Mouse (Mus musculus) testis, adult 2 months (tissue): ENCODE measurements around the gene Slc25a38. TPM values are rescaled to one million over a fixed set of nuclear protein-coding genes. Genes with fewer than 3 reads are reported as not detected.
A peak's percentile ranks its signal among the peaks of the same experiment; 100 is the strongest.

Source experiments
- H3K27ac ChIP-seq: fragments of 200-500 bp; 2 replicates; pipeline ENCODE4 v1.5.1; 2012; ENCODE audit warnings: low read depth, low read length; ENCODE audit not compliant: control insufficient read depth, insufficient read depth
- H3K27me3 ChIP-seq: fragments of 200-500 bp; 2 replicates; pipeline ENCODE4 v1.6.1; 2012; ENCODE audit warnings: mild to moderate bottlenecking, low read length, moderate library complexity; ENCODE audit not compliant: control insufficient read depth, insufficient read depth
- H3K36me3 ChIP-seq: fragments of 200-500 bp; 2 replicates; pipeline ENCODE4 v1.6.1; 2012; ENCODE audit warnings: mild to moderate bottlenecking, low read length; ENCODE audit not compliant: control insufficient read depth, insufficient read depth
- H3K4me1 ChIP-seq: fragments of 200-500 bp; 2 replicates; pipeline ENCODE4 v1.6.1; 2012; ENCODE audit warnings: low read length; ENCODE audit not compliant: control insufficient read depth, insufficient read depth
- H3K4me3 ChIP-seq: fragments of 200-500 bp; 2 replicates; pipeline ENCODE4 v1.5.1; 2012; ENCODE audit warnings: low read depth, mild to moderate bottlenecking, low read length, moderate library complexity, mixed read lengths; ENCODE audit not compliant: control insufficient read depth
- CTCF ChIP-seq: fragments of 200-500 bp; IDR thresholded peaks from 2 replicates; pipeline ENCODE4 v1.5.1; 2012; ENCODE audit warnings: low read depth, mild to moderate bottlenecking, inconsistent platforms, low read length, moderate library complexity; ENCODE audit not compliant: control insufficient read depth, insufficient read depth, insufficient replicate concordance
- POLR2A ChIP-seq: fragments of 200-500 bp; IDR thresholded peaks from 2 replicates; pipeline ENCODE4 v1.6.1; 2012; ENCODE audit warnings: low read depth, mild to moderate bottlenecking, inconsistent platforms, low read length, moderate library complexity; ENCODE audit not compliant: control insufficient read depth
- polyA plus RNA-seq: library from polyadenylated mRNA; depleted of rRNA; stranded (reverse); fragments of >200 nt; gene quantifications from 2 replicates; pipeline ENCODE4 v1.2.3, GENCODE M21; 2012

Slc25a38 gene
- polyA plus RNA-seq, 1 experiment: 28.2 TPM

DNA sequence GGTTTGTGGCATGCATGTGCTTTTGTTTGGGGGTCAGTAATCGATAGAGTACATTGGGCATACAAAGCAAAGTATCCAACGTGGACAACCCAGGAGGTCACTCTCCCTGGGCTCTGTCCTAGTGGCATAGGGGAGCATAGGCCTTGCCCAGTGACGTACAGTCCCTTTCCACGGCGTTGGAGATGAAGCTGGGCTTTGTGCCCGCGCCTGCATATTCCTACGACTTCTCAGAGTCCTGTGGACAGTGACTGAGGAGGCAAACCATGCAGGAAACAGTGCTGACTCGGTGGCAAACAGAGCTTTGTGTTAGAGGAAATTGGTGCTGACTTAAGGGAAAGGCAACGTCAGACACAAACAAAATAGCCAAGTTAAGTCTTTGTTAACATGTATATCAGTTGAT, 19.1 kb downstream of the Slc25a38 start:
- no peaks in the 10 kb centered on the region for H3K27me3 ChIP-seq
- TF ChIP-seq POLR2A (no peak), CTCF (no peak)
- no peak overlapping the region for H3K4me3 ChIP-seq
- H3K36me3 ChIP-seq: no peaks in the 10 kb centered on the region
- H3K4me1 ChIP-seq: peaks cover 5% of the 10 kb centered on the region
- H3K27ac ChIP-seq: no peak overlapping the region

DNA sequence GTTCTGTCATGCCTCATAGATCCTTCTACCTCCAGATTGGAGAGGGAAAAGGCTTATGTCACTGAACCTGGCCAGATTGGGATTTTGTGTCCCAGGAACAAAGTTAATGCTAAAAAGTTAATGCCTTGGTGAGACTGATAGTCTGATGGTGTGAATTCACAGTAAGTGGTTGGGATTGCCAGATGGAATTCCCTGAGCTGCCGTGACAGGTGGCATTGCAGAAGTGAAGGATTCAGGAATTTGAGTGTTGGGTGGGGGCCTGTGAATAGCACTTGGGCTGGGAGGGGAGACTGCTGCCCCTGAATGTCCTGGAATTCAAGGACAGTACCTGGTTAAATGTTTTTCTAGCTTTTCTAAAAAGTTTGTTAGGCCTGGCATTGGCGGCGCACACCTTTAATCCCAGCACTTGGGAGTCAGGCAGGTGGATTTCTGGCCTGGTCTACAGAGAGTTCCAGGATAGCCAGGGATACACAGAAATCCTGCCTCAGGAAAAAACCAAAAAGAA, 21.7 kb downstream of the Slc25a38 start:
- no peak overlapping the region for H3K27ac ChIP-seq
- no peak overlapping the region for H3K4me3 ChIP-seq
- peaks cover 13% of the 10 kb centered on the region for H3K4me1 ChIP-seq
- H3K27me3 ChIP-seq: no peaks in the 10 kb centered on the region
- no peaks in the 10 kb centered on the region for H3K36me3 ChIP-seq
- TF ChIP-seq CTCF: no peak
- no peak for TF ChIP-seq POLR2A

DNA sequence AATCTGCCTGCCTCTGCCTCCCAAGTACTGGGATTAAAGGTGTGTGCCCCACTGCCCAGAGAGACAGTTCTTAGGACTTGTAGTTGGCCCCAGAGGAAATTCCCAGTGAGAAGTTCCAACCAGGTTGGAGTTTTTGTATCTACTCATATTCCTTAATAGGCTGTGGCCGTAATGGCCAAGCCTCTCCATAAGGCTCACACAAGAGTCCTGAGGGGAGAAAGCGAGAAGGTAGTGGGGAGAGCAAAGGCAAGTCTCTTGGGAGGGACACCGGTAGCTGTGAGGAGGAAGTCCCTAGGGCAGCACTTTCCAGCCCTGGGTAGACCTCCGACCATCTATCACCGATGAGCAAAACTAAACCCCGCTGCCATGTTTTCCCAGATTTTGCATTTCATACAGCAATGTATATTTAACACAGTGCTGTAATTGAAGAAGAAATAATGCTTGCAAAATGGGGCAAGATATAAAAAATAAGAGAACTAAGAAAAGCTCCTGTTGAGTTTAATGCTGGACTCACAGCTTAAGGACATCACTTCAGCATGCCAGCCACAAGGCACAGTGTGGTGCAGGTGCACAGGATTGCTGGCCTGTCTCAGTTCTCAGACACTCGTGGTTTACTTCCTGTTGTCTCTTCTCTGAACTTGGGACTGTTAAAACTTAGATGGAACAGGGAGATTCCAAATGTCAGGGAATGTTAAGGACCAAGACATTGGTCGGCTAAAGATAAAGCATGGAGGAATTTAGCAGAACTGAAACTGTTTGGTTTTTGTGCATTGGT, 23.0 kb downstream of the Slc25a38 start:
- peaks cover 11% of the 10 kb centered on the region for H3K4me1 ChIP-seq
- no peak overlapping the region for H3K4me3 ChIP-seq
- TF ChIP-seq POLR2A (no peak), CTCF (no peak)
- H3K36me3 ChIP-seq: no peaks in the 10 kb centered on the region
- H3K27me3 ChIP-seq: no peaks in the 10 kb centered on the region
- no peak overlapping the region for H3K27ac ChIP-seq

DNA sequence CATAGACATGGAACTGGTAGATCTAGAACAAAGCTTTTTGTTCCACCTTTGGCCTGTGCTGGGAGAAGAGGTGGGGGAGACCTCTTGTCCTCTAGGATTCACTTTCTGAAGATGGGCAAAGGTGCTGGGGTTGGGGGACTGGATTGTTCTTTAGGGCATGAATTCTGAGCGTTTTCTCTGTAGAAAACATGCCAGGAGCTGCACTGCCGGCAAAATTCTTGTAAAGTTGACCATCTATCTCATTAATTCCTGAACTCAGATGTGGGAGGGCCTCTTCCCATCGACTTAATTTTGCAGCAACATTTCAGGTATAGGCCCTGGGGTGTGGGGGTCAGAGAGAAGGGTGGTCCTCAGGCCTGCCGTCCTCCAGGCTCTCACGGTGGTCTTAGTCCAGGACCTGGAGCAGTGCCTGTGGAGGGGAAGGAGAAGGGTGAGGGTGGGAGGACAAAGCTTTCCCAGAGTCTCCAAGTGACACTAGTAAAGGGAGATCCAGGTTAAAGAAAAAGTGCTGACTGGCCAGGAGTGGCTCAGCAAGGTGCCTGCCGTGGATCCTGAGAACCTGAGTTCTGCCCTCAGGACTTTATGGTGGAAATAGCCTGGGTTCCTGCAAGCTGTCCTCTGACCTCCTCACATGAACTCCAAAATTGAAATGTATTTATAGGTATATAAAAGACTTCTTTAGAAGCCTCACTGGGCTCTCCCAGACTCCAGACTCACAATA, 23.7 kb downstream of the Slc25a38 start:
- Histone ChIP-seq H3K27me3 (no peaks in the 10 kb centered on the region), H3K4me1 (peaks cover 11% of the 10 kb centered on the region), H3K27ac (no peak overlapping the region), H3K36me3 (no peaks in the 10 kb centered on the region), H3K4me3 (peak overlapping the region; percentile 90)
- no peak for TF ChIP-seq POLR2A
- no peak for TF ChIP-seq CTCF

DNA sequence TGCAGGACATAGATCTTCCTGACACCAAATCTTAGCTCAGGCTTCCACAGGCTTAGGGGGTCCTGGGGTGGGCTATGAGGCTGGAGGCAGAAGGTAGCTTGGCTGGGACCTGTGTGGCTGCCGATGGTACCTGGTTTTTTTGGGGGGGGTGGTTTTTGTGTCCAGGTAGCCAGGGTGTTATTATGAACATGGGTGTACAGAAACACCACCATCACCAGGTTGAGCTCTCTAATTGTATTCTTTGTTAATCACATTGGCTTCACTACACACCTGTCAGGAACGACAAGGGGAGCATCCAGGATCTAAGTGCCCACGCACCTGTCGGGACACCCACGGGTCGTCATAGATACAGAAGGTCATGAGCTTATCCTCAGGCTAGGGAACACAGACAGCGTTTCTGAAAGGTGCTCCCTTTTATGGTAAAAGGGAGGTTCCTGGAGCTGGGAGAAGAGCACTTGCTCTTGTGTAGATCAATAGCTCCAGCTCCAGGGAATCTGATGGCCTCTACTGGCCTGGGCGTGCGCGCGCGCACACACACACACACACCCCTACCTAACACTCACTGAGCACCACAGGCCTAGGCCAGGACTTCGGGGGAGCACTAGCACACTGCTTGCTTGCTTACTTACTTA, 24.5 kb downstream of the Slc25a38 start:
- Histone ChIP-seq H3K4me1 (peaks cover 11% of the 10 kb centered on the region), H3K27ac (no peak overlapping the region; the same call in 1 of the 2 replicates), H3K36me3 (no peaks in the 10 kb centered on the region), H3K27me3 (no peaks in the 10 kb centered on the region), H3K4me3 (peak overlapping the region; percentile 90)
- TF ChIP-seq CTCF: no peak
- TF ChIP-seq POLR2A: no peak

DNA sequence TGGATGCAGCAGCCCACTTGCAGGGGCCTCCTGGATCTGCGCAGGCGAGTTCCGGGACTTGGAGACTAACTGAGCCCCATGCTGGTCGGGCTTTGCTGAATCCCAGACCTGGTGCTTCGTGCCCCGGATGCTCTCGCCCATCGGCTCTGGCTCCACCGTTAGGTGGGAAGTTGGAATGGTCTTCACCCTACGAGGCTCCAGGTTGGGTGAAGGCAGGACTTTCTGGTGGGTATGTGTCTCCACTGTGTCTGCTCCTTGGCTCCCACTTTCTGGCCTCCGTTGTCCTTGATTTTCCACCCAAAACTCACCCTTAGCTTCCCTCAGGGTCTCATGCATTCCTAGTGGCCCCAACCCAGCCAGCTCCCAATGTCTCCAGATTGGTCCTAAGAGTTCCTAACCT, 25.3 kb downstream of the Slc25a38 start:
- Histone ChIP-seq H3K27me3 (no peaks in the 10 kb centered on the region), H3K27ac (peak overlapping the region; percentile 99), H3K4me1 (peaks cover 11% of the 10 kb centered on the region), H3K36me3 (no peaks in the 10 kb centered on the region), H3K4me3 (peak overlapping the region; percentile 90)
- TF ChIP-seq POLR2A (no peak), CTCF (no peak)

DNA sequence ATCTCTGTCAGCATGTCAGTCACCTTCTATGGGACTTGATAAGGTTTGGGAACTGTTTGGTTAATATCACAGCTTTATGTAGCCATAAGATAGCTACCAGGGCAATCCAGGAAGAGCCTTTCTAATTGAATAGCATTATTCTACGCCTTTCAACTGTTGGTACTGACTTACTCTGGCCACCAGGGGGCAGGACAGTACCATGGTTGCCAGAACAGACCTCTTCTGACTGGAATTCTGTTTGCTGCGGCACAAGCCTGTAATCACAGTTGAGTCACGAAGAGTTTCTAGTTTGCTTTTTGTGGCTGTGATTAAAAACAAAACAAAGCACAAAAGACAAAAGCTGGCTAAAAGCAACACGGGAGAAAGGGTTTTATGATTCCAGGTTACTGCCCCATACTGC, 30.5 kb downstream of the Slc25a38 start:
- Histone ChIP-seq H3K27me3 (no peaks in the 10 kb centered on the region), H3K27ac (no peak overlapping the region), H3K4me1 (peaks cover 5% of the 10 kb centered on the region), H3K36me3 (no peaks in the 10 kb centered on the region), H3K4me3 (no peak overlapping the region)
- TF ChIP-seq CTCF (peak; percentile 65; the same call in 1 of the 2 replicates), POLR2A (no peak)

DNA sequence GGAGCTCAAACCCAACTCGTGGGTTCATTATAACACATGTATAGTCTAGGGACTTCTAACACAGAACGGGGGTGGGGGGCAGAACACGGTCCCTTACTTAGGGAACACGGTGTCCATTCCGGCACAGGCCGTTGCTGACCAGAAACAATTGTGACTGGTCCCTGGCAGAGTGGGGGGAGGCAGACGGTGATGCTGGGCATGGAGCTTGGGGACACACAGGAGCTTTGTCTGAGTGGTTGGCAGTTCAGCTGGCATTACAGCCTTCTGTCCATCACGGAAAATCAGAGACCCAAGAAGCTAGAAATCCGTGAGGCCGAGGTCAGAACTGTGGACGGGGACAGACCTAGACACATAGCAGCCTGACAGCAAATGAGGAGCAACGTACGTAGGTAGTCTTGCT, 34.3 kb downstream of the Slc25a38 start:
- Histone ChIP-seq H3K36me3 (no peaks in the 10 kb centered on the region), H3K27ac (no peak overlapping the region), H3K4me1 (no peaks in the 10 kb centered on the region), H3K27me3 (no peaks in the 10 kb centered on the region), H3K4me3 (no peak overlapping the region)
- no peak for TF ChIP-seq POLR2A
- no peak for TF ChIP-seq CTCF
